Mouse (Mus musculus) cerebellum, adult 2 months (tissue): ENCODE measurements around the gene Bcor. TPM values are rescaled to one million over a fixed set of nuclear protein-coding genes. Genes with fewer than 3 reads are reported as not detected.

Experiments
- DNase-seq, 2 experiments: peaks; one replicate each; pipeline ENCODE4 v3.0.0; 2021
- H3K27ac ChIP-seq: fragments of 200-500 bp; 2 replicates; pipeline ENCODE4 v1.5.1; 2012; ENCODE audit warnings: low read length, control low read depth, inconsistent platforms; ENCODE audit not compliant: insufficient read depth
- H3K27me3 ChIP-seq: fragments of 200-500 bp; 2 replicates; pipeline ENCODE4 v1.6.1; 2012; ENCODE audit warnings: inconsistent platforms, mild to moderate bottlenecking, low read length, moderate library complexity; ENCODE audit not compliant: control insufficient read depth, insufficient read depth
- H3K4me1 ChIP-seq: fragments of 200-500 bp; 2 replicates; pipeline ENCODE4 v1.6.1; 2011; ENCODE audit warnings: low read length; ENCODE audit not compliant: control insufficient read depth, insufficient read depth
- H3K4me3 ChIP-seq: fragments of 200-500 bp; replicated peaks from 2 replicates; pipeline ENCODE3; 2011; ENCODE audit warnings: mild to moderate bottlenecking, low read depth, low read length, control low read depth; ENCODE audit not compliant: insufficient read depth
- CTCF ChIP-seq: fragments of 200-500 bp; IDR thresholded peaks from 2 replicates; pipeline ENCODE4 v1.5.1; 2011; ENCODE audit warnings: low read depth, mild to moderate bottlenecking, control low read depth, low read length, moderate library complexity, borderline replicate concordance; ENCODE audit not compliant: insufficient read depth
- POLR2A ChIP-seq: fragments of 200-500 bp; IDR thresholded peaks from 2 replicates; pipeline ENCODE4 v1.6.1; 2011; ENCODE audit warnings: low read length, control low read depth, borderline replicate concordance; ENCODE audit not compliant: insufficient read depth
- WGBS: fragments of 180-500 bp; shearing (Covaris S2); methylation state at CpG from one replicate; pipeline ENCODE4 v1.1.7; 2018; 5-methylcytosine and 5-hydroxymethylcytosine counted together
- polyA plus RNA-seq: library from polyadenylated mRNA; depleted of rRNA; stranded (reverse); fragments of >200 nt; gene quantifications from 2 replicates; pipeline ENCODE4 v1.2.3, GENCODE M21; 2012

Gene Bcor
- polyA plus RNA-seq, 1 experiment, result 12.9 TPM

DNA sequence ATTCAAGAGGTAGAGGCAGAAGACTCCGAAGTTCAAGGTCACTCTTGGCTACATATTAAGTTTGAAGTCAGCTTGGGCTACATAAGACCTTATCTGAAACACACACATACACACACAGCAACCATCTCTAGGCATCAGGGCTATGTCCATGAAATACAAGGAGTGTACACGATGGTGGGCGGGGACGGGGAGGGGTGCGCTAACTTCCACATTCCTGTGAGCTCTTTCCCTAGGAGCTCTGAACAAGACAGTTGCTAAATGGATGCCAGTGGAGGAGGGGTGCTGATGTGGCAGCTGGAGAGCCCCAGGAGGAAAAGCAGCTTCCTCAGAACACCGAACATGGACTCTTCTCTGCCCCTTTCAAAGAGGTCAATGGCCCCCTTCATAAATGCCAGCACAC is 49.6 kb downstream of the Bcor start:
- TF ChIP-seq POLR2A (no peak), CTCF (no peak)
- DNase-seq, result no peak
- WGBS, result 87% methylated on average over 6 of the region's 6 CpGs

DNA sequence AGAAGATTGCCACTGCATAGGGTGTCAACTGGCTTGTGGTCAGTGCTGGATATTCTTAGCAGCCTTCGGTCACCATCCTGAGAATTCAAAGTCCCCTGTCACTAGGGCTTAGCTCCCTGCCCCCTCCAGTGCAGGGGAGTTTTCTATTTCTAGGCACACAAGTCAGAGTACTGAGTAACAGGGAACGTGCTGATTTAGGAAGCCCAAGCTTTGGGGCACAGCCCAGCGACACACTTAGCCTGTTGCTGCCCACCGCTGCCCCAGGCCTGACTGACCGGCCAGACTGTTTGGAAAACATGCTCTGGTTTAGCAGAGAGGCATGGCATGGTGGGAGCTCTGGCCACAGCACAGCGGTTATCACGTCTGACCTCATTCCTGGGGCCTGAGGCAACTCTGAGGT is 54.8 kb downstream of the Bcor start:
- no peak for DNase-seq
- no peaks in the 10 kb centered on the region for H3K27me3 ChIP-seq
- H3K27ac ChIP-seq, result no peak overlapping the region
- no peak for TF ChIP-seq CTCF
- H3K4me3 ChIP-seq, result no peak overlapping the region
- H3K4me1 ChIP-seq, result no peaks in the 10 kb centered on the region
- 87% methylated on average over 7 of the region's 7 CpGs for WGBS

More for the DNA sequence above, 49.6 kb downstream of the Bcor start:
- Histone ChIP-seq H3K27me3 (no peaks in the 10 kb centered on the region), H3K27ac (no peak overlapping the region), H3K4me3 (no peak overlapping the region), H3K4me1 (no peaks in the 10 kb centered on the region)

DNA sequence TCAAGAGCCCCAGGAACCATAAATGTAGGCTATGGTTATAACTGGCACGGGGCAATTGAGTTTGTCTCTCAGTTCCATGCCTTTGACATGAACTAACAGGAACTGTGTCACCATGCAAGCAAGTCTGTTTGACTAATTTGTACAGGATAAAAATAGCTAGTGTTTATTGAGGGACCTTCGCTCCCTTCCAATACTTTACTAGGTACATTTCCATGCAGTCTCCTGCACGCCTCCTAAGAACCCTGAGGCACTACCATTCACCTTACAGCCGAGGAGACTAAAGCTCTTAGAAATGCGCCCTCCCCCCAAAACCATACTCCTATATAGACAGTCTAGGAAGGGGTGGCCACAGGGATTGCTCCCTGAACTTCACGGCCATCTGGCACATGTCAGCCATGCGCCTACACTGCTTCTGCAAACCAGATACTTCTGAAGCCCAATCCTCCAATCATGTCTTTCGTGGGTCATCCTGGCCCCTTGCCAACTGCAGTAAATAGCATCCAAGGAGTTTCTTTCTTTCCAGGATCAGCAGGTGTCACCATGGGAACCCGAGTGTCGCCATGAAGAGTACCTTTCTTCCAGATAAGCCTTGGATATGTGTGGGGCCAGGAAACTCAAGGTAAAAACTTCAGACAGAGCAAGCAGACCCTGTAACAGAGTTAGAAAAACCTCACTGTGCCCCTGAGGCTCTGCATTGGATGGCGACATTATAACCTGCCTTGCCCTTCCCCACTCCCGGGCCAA is 63.2 kb downstream of the Bcor start:
- DNase-seq, result no peak
- H3K4me3 ChIP-seq, result no peak overlapping the region
- WGBS, result 70% methylated on average over 12 of the region's 12 CpGs

DNA sequence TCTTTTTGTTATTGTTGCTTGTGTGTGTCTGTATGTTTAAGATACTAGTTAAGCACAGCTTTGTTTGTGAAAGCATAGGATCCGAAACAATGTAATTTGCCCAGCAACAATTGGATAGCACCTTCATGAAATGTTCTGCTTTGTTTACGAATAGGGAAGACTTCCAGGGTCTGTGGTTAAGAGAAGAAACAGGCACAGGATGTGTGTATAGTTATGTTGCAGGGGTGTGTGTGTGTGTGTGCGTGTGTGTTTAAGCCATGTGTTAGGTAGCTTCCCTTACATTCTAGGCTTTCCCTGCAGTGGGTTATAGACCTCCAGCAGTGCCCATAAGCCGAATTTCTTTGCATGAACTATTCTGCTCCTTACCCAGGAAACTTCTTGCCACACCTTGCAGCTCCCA is 66.8 kb downstream of the Bcor start:
- H3K4me1 ChIP-seq, result peaks cover 3% of the 10 kb centered on the region; the same call in 1 of the 2 replicates
- H3K27ac ChIP-seq, result no peak overlapping the region
- DNase-seq, result no peak
- whole genome bisulfite sequencing, result 99% methylated on average over 4 of the region's 4 CpGs
- TF ChIP-seq POLR2A, result no peak
- TF ChIP-seq CTCF, result no peak
- H3K4me3 ChIP-seq, result no peak overlapping the region
- no peaks in the 10 kb centered on the region for H3K27me3 ChIP-seq

More for the DNA sequence above, 63.2 kb downstream of the Bcor start:
- H3K27ac ChIP-seq, result no peak overlapping the region
- no peaks in the 10 kb centered on the region for H3K27me3 ChIP-seq
- no peaks in the 10 kb centered on the region for H3K4me1 ChIP-seq
- no peak for TF ChIP-seq POLR2A
- TF ChIP-seq CTCF, result no peak

DNA sequence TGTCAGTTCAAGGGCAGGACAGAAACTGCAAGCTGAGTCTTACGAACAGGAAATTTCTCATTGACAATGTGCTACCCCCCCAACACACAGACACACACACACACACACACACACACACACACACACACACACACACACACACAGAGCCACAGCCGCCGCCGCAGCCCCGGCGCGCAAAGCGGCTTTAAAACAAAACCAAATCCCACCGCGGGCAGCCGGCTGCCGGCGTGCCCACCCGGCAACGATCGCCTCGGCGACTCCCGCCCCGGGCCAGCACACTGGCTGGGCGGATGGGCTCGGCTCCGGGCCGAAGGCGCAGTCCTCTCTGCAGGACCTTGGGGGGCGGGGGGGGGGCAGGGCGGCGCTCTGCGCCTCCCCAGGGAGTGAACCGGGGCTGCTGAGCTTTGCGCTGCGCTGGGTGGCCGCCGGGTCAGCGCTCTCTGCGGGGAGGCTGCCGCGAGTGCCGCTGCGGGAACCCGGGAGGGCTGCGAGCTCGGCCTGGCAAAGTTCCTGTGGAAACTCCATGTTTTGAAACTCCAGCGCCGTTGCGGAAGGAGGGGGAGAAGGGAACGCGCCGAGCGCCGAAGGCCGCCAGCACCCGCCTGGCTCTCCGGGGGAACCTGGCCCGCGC is 68.6 kb downstream of the Bcor start:
- Histone ChIP-seq H3K4me3 (peak overlapping the region; percentile 50), H3K27ac (peak overlapping the region; percentile 67; the same call in 1 of the 2 replicates), H3K27me3 (no peaks in the 10 kb centered on the region), H3K4me1 (peaks cover 3% of the 10 kb centered on the region; the same call in 1 of the 2 replicates)
- TF ChIP-seq CTCF (no peak), POLR2A (no peak)
- DNase-seq, result peak; percentile 32 to 52
- under 1% methylated on average over 46 of the region's 56 CpGs for WGBS

DNA sequence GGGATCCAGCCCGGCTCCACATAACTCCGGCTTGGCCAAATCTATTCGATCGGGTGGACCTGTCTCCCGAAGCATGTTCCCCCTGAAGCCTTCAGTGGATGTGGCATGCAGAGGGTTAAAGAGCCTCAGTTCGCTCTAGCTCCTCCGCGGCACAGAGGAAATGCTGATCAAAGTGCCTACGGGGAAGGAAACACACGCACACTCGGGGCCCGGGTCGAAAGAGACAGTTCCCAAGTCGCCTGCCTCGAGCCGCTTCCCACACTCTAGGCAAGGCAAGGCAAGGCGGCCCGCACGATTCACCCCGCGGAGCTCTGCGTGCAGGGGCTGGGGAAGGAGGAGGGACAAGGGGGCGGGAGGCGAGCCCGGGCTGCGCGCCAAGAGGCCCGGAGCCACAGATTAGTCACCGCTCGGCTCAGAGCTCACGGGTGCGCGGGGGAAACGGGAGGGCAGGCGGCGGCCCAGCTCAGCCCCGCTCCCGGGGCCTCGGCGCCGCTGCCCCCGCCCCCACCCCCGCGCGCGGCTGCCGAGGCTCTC is 69.2 kb downstream of the Bcor start:
- Histone ChIP-seq H3K27ac (peak overlapping the region; percentile 67; the same call in 1 of the 2 replicates), H3K4me1 (peaks cover 3% of the 10 kb centered on the region; the same call in 1 of the 2 replicates), H3K27me3 (no peaks in the 10 kb centered on the region), H3K4me3 (peak overlapping the region; percentile 50)
- no peak for TF ChIP-seq POLR2A
- no peak for TF ChIP-seq CTCF
- DNase-seq, result peak; percentile 77 to 81
- 2% methylated on average over 44 of the region's 47 CpGs for WGBS

DNA sequence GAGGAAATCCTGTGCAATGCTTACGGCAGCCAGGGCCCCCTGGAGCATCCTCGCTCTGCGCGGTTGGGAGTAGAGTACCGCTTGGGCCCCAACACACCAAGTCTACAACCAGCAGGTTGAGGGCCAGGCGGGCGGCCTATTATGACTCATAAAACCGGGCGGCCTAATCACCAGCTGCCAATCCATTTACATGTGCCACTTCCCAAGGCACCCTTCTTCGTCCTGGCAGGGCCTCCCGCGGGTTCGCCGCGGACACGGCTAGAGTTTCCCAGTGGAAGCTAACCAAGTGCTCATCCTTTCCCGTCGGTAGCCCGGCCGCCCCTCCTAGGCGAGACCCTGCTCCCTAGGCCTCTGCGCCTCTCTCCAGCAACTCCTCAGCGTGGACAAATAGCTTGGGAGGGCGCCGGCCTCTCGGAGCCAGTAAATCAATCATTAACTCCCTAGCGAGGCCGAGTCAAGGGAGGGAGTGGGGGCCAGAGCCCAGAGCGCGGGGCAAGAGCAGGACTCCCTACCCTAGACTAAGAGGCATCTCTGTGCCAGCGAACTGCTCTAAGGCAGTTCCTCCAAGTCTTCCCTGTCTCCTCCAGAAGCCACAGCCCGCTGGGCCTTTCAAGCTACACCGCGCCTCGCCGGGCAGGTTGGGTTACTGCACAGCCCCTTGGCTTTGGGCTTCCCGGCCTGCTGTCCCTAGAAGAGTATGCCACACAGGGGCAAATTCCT is 69.8 kb downstream of the Bcor start:
- 41% methylated on average over 37 of the region's 37 CpGs for WGBS
- TF ChIP-seq POLR2A, result no peak
- no peak for TF ChIP-seq CTCF
- peak; percentile 50 to 55 for DNase-seq
- no peak overlapping the region for H3K27ac ChIP-seq
- H3K4me1 ChIP-seq, result peaks cover 5% of the 10 kb centered on the region
- no peaks in the 10 kb centered on the region for H3K27me3 ChIP-seq
- no peak overlapping the region for H3K4me3 ChIP-seq
